Mouse (Mus musculus) embryo, embryonic 11.5 days (tissue): ENCODE measurements around the gene Ivl.

ENCODE experiments used
- DNase-seq: peaks from one replicate; pipeline ENCODE4 v3.0.0-alpha.2; 2012; ENCODE audit warnings: low read depth, low spot score

Ivl gene

GRCm38 (mm10) chr3:92573449-92574041 is at the start of gene Ivl:
Gene Ivl (minus strand): TSS chr3:92573735.
- no peak for DNase-seq

- DNase-seq, result no peak
Measured at GRCm38 (mm10) chr3:92621560-92621959, 48.0 kb upstream of the Ivl start, which contains the start of gene Lce6a. Gene Lce6a (minus strand): TSS chr3:92621660.

GRCm38 (mm10) chr3:92609804-92610203 is 36.3 kb upstream of the Ivl start:
- no peak for DNase-seq

- no peak for DNase-seq
Measured at GRCm38 (mm10) chr3:92607392-92607791, 33.9 kb upstream of the Ivl start, which contains the start of gene 2210017I01Rik. Gene 2210017I01Rik (minus strand): TSS chr3:92607492.

GRCm38 (mm10) chr3:92602169-92602568 is 28.6 kb upstream of the Ivl start:
- DNase-seq, result peak; percentile 4

- no peak for DNase-seq
Measured at GRCm38 (mm10) chr3:92600456-92600855, 26.9 kb upstream of the Ivl start.

GRCm38 (mm10) chr3:92599973-92600372 is 26.4 kb upstream of the Ivl start:
- DNase-seq, result no peak

GRCm38 (mm10) chr3:92598429-92598828 is 24.9 kb upstream of the Ivl start:
- DNase-seq, result no peak

GRCm38 (mm10) chr3:92588858-92589257 is 15.3 kb upstream of the Ivl start, which contains the start of gene Smcp:
Gene Smcp (minus strand): TSS chr3:92588997.
- no peak for DNase-seq

GRCm38 (mm10) chr3:92587190-92587589 is 13.7 kb upstream of the Ivl start:
- DNase-seq, result no peak

- no peak for DNase-seq
Measured at GRCm38 (mm10) chr3:92585055-92585454, 11.5 kb upstream of the Ivl start.

GRCm38 (mm10) chr3:92583164-92583826 is 9.8 kb upstream of the Ivl start:
- no peak for DNase-seq

GRCm38 (mm10) chr3:92579508-92579907 is 6.0 kb upstream of the Ivl start:
- DNase-seq, result no peak

- no peak for DNase-seq
Measured at GRCm38 (mm10) chr3:92578652-92579413, 5.3 kb upstream of the Ivl start.

GRCm38 (mm10) chr3:92572514-92573155 is 900 bp downstream of the Ivl start:
- no peak for DNase-seq

- no peak for DNase-seq
Measured at GRCm38 (mm10) chr3:92568752-92569151, 4.8 kb downstream of the Ivl start.

GRCm38 (mm10) chr3:92565418-92565817 is 8.1 kb downstream of the Ivl start:
- DNase-seq, result no peak

- no peak for DNase-seq
Measured at GRCm38 (mm10) chr3:92534411-92534810, 39.1 kb downstream of the Ivl start, which contains the start of gene 2310046K23Rik. Gene 2310046K23Rik (minus strand): TSS chr3:92534511.
